Mouse (Mus musculus) adrenal gland, adult (tissue): Measurements from ENCODE around the gene Vangl2.
A peak's percentile ranks its signal among the peaks of the same experiment; 100 is the strongest.

Source experiments
- DNase-seq, 2 experiments: peaks; one replicate each; pipeline ENCODE4 v3.0.0; 2022 to 2023; ENCODE audit warnings: low spot score in 1 of 2; ENCODE audit not compliant: inconsistent age in 2 of 2

Vangl2 gene

GRCm38 (mm10) chr1:172029914-172030313, 1.7 kb upstream of the Vangl2 start:
- no peak for DNase-seq

- no peak for DNase-seq
These were observed 488 bp downstream of the Vangl2 start for GRCm38 (mm10) chr1:172027809-172028102.

- peak; percentile 85 to 92 for DNase-seq
These were observed 1.0 kb downstream of the Vangl2 start for GRCm38 (mm10) chr1:172027010-172027808.

- peak in 1 of 2 experiments; percentile 56 for DNase-seq
These were observed 1.9 kb downstream of the Vangl2 start for GRCm38 (mm10) chr1:172026201-172026901.

- no peak for DNase-seq
These were observed 2.9 kb downstream of the Vangl2 start for GRCm38 (mm10) chr1:172025201-172025904.

- DNase-seq, result no peak
These were observed 3.9 kb downstream of the Vangl2 start for GRCm38 (mm10) chr1:172024140-172024895.

GRCm38 (mm10) chr1:172019863-172020521, 8.3 kb downstream of the Vangl2 start:
- DNase-seq, result no peak

GRCm38 (mm10) chr1:172019339-172019738, 8.9 kb downstream of the Vangl2 start:
- no peak for DNase-seq

GRCm38 (mm10) chr1:172018336-172019311, 9.6 kb downstream of the Vangl2 start:
- no peak for DNase-seq

GRCm38 (mm10) chr1:172017517-172018070, 10.7 kb downstream of the Vangl2 start:
- DNase-seq, result no peak

GRCm38 (mm10) chr1:172016660-172017516, 11.4 kb downstream of the Vangl2 start:
- DNase-seq, result no peak

- DNase-seq, result peak in 1 of 2 experiments; percentile 15
These were observed 12.2 kb downstream of the Vangl2 start for GRCm38 (mm10) chr1:172016031-172016430.

GRCm38 (mm10) chr1:172015312-172015939, 12.8 kb downstream of the Vangl2 start:
- no peak for DNase-seq

GRCm38 (mm10) chr1:172014771-172015170, 13.5 kb downstream of the Vangl2 start:
- no peak for DNase-seq

GRCm38 (mm10) chr1:172012030-172012429, 16.2 kb downstream of the Vangl2 start:
- peak; percentile 58 to 81 for DNase-seq

GRCm38 (mm10) chr1:172010042-172010824, 18.0 kb downstream of the Vangl2 start:
- peak in 1 of 2 experiments; percentile 16 for DNase-seq

- no peak for DNase-seq
These were observed 18.8 kb downstream of the Vangl2 start for GRCm38 (mm10) chr1:172009406-172009805.
